Mouse (Mus musculus) G1E (cell line): ENCODE results near the gene Rnf144a.

ENCODE experiments used
- CTCF ChIP-seq: IDR thresholded peaks from 2 replicates; pipeline ENCODE4 v1.5.1; 2012; ENCODE audit warnings: low read depth, low read length, inconsistent platforms, mixed read lengths
- GATA1 ChIP-seq: IDR thresholded peaks from 2 replicates; pipeline ENCODE4 v1.6.1; 2012; ENCODE audit warnings: borderline replicate concordance, low read length, inconsistent platforms, mixed read lengths
- GATA2 ChIP-seq: IDR thresholded peaks from 2 replicates; pipeline ENCODE4 v1.6.1; 2012; ENCODE audit warnings: low read depth, low read length, inconsistent platforms, borderline replicate concordance
- POLR2AphosphoS5 ChIP-seq: IDR thresholded peaks from 2 replicates; pipeline ENCODE4 v1.6.1; 2012; ENCODE audit warnings: low read depth, low read length, inconsistent platforms; ENCODE audit not compliant: insufficient replicate concordance

DNA sequence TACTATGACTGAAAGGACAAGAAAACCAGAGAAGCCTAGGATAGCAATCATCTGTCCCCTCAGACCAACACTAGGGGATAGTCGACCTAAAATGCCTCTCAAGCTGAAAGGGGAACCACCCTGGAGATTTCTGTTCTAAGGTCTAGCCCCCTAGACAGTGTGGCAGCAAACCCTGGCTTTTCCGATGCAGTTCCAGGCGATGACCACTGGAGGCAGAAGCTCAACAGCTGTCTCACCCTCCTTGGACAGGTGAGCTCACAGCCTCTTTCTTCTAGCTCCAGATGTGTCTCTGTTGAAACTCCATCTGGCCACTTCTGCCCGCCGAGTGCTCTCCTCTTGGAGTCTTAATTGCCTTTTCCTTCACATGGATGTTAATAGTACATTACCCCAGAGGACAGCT, 100.1 kb downstream of the Rnf144a start:
- TF ChIP-seq CTCF, result 0 out of 2 replicates have a peak, but pooled peaks have one; percentile 7
- no peak for TF ChIP-seq GATA2
- no peak for TF ChIP-seq GATA1
- no peak for TF ChIP-seq POLR2AphosphoS5
